Mouse (Mus musculus) limb, embryonic 11.5 days (tissue): ENCODE data around the gene Tbc1d22a. TPM values are rescaled to one million over a fixed set of nuclear protein-coding genes. Genes with fewer than 3 reads are reported as not detected.

Experiments
- polyA plus RNA-seq: library from polyadenylated mRNA; unstranded; fragments of >200 nt; fragmentation: Nextera tagmentation; extraction: Ambion mirVana; gene quantifications from 2 replicates; pipeline ENCODE4 v1.2.1, GENCODE M21; 2014

Gene Tbc1d22a
- polyA plus RNA-seq, 1 experiment from 2014 or later, result 7.7 TPM

Other genes starting within 250 kb of the Tbc1d22a start
- gene Celsr1, start 180.7 kb upstream of the Tbc1d22a start, polyA plus RNA-seq, result 1.6 and 1.9 TPM in 2 replicates
- gene Gramd4, start 156.8 kb upstream of the Tbc1d22a start, polyA plus RNA-seq, result 8.4 and 9.0 TPM in 2 replicates
- gene Cerk, start 28.3 kb upstream of the Tbc1d22a start, polyA plus RNA-seq, result 15.6 and 17.3 TPM in 2 replicates